ENCODE assay signal across 17 mouse cellular contexts in genomic region chr1:174482567-174482966, GRCm38 (mm10). TPM values are rescaled to one million over a fixed set of nuclear protein-coding genes. Genes with fewer than 3 reads are reported as not detected.
DNase-seq lines count a peak whose midpoint lies in the region.
"Had no signal": no experiment of that assay in that cellular context is flagged by ENCODE, and none has a peak within 500 bp of the region (broad histone marks: within the 10 kb centered on the region; RNA-seq: fewer than 3 reads in every experiment).

No protein-coding gene starts in this region.

- peak; percentile 16 for DNase-seq in layer of hippocampus, adult 9-11 months
- no peak for DNase-seq in layer of hippocampus, adult 8-10 months (ENCODE audit: low spot score in 2 of 2)
- DNase-seq in right cerebral cortex, adult 2 months (ENCODE audit: low spot score in 2 of 2) = peak; percentile 35 to 47
- DNase-seq in right cerebral cortex, postnatal 4 days = no peak
- DNase-seq in right cerebral cortex, postnatal 36 days (ENCODE audit: low spot score in 2 of 2) = peak; percentile 9 to 51
- DNase-seq in embryo, embryonic 10.5 days (ENCODE audit: low spot score) = no peak
- DNase-seq: adrenal gland, postnatal 25 days; cerebellum, adult 11 months; cerebellum, adult 8-10 months; cerebellum, postnatal 14 days; gastrocnemius, postnatal 36 days; heart, adult 11 months; heart, postnatal 36 days had no signal

RNA-seq across cellular contexts. Expression of gene Fmn2, which starts 19.1 kb away (rescaled TPM):
- total RNA-seq in layer of hippocampus, adult 8-10 months (2022) = 10 to 100 TPM; 61.3 to 99.4 (median 76.7) TPM

RNA-seq across cellular contexts. Expression of gene Olfr220, which starts 40.7 kb away (rescaled TPM):
- total RNA-seq in layer of hippocampus, adult 8-10 months (2022) = not detected
- total RNA-seq: adrenal gland, adult 18-20 months; adrenal gland, postnatal 25 days; CH12.LX; common myeloid progenitor, adult 5-6 weeks; gastrocnemius, adult 8-10 months; gastrocnemius, postnatal 36 days; heart, postnatal 36 days had no signal

RNA-seq across cellular contexts. Expression of gene Olfr414, which starts 58.7 kb away (rescaled TPM):
- total RNA-seq in layer of hippocampus, adult 8-10 months (2022) = not detected
- total RNA-seq: adrenal gland, adult 18-20 months; adrenal gland, postnatal 25 days; CH12.LX; gastrocnemius, adult 8-10 months; gastrocnemius, postnatal 36 days; heart, postnatal 36 days had no signal

Comparison
In these comparisons a context has a peak if more than half of its experiments do, and no peak if none do; other contexts are left out.
1. DNase-seq: peak in layer of hippocampus, adult 9-11 months (single experiment), right cerebral cortex, adult 2 months (2 of 2) and right cerebral cortex, postnatal 36 days (2 of 2); none in layer of hippocampus, adult 8-10 months (0 of 2), right cerebral cortex, postnatal 4 days (single experiment) and embryo, embryonic 10.5 days (single experiment).